Mouse (Mus musculus) liver, embryonic 12.5 days (tissue): Measurements from ENCODE around the gene Tlr7. TPM values are rescaled to one million over a fixed set of nuclear protein-coding genes. Genes with fewer than 3 reads are reported as not detected.
"Not testable (repeated sequence)": the region's sequence is repeated elsewhere in the genome, so short reads cannot be mapped to it uniquely, and the experiment has no call there.

Experiments used
- ATAC-seq: fragments of 200-750 bp; cut with Nextera tagmentation; 2 replicates; pipeline ENCODE4 v1.8.0; 2017; ENCODE audit warnings: moderate number of reproducible peaks, mild to moderate bottlenecking, moderate library complexity
- H3K27ac ChIP-seq: fragments of 300-500 bp; sonication (generic); 2 replicates; pipeline ENCODE4 v1.5.1; 2016; ENCODE audit warnings: mild to moderate bottlenecking
- H3K27me3 ChIP-seq: fragments of 300-500 bp; sonication (generic); replicated peaks from 2 replicates; pipeline ENCODE4 v1.6.1; 2016; ENCODE audit warnings: mild to moderate bottlenecking, moderate library complexity
- H3K36me3 ChIP-seq: fragments of 300-500 bp; sonication (generic); 2 replicates; pipeline ENCODE4 v1.6.1; 2016; ENCODE audit warnings: mild to moderate bottlenecking, moderate library complexity
- H3K4me1 ChIP-seq: fragments of 300-500 bp; sonication (generic); 2 replicates; pipeline ENCODE4 v1.6.1; 2016
- H3K4me2 ChIP-seq: fragments of 300-500 bp; sonication (generic); 2 replicates; pipeline ENCODE4 v1.6.1; 2016; ENCODE audit warnings: mild to moderate bottlenecking, moderate library complexity
- H3K4me3 ChIP-seq: fragments of 300-500 bp; sonication (generic); 2 replicates; pipeline ENCODE4 v1.5.1; 2016; ENCODE audit warnings: mild to moderate bottlenecking, moderate library complexity
- H3K9ac ChIP-seq: fragments of 300-500 bp; sonication (generic); 2 replicates; pipeline ENCODE4 v1.6.1; 2016; ENCODE audit warnings: mild to moderate bottlenecking, moderate library complexity
- H3K9me3 ChIP-seq: fragments of 300-500 bp; sonication (generic); replicated peaks from 2 replicates; pipeline ENCODE4 v1.6.1; 2016; ENCODE audit warnings: mild to moderate bottlenecking, moderate library complexity
- WGBS: fragments of 180-500 bp; shearing (Covaris S2); methylation state at CpG from one replicate; pipeline ENCODE4 v1.1.7; 2016; ENCODE audit not compliant: insufficient replicate concordance; 5-methylcytosine and 5-hydroxymethylcytosine counted together
- polyA plus RNA-seq: library from polyadenylated mRNA; unstranded; fragments of >200 nt; fragmentation: Nextera tagmentation; extraction: Ambion mirVana; gene quantifications from 2 replicates; pipeline ENCODE4 v1.2.1, GENCODE M21; 2016

The Tlr7 gene
- polyA plus RNA-seq, result 0.42 and 0.58 TPM in 2 replicates

DNA sequence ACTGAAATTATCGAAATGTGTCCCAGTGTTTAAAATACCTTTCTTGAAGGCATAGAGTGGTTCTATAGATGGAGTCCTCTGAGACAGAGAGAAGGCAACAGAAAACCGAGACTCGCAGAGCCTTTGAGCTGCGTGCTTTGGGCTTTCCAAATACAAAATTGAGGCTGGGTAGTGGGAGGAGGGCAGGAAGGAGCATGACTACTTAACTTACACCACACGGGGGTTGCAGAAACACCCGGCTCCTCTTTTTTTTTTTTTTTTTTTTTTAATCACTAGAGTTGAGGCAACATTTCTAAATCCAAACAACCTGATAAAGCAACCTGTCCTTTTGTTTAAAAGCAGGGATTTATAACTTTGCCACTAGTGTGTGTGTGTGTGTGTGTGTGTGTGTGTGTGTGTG is at the start of gene Tlr7:
TSS of gene Tlr7 (minus strand) at position 160 of the 400 bp plus-strand sequence.
- H3K9me3 ChIP-seq, result no peaks in the 10 kb centered on the region
- no peak within 1 kb of the TSS for H3K27ac ChIP-seq
- H3K9ac ChIP-seq, result no peak within 1 kb of the TSS
- H3K4me2 ChIP-seq, result no peak within 1 kb of the TSS
- no peak within 1 kb of the TSS for H3K4me3 ChIP-seq
- H3K36me3 ChIP-seq, result no peaks in the 10 kb centered on the region
- 0 out of 2 replicates have a peak, but pooled peaks cover 7% of the 10 kb centered on the region for H3K4me1 ChIP-seq
- 54% methylated on average over 6 of the region's 6 CpGs for WGBS
- ATAC-seq, result no peak
- 0 out of 2 replicates have a peak, but pooled peaks cover 4% of the 10 kb centered on the region for H3K27me3 ChIP-seq

DNA sequence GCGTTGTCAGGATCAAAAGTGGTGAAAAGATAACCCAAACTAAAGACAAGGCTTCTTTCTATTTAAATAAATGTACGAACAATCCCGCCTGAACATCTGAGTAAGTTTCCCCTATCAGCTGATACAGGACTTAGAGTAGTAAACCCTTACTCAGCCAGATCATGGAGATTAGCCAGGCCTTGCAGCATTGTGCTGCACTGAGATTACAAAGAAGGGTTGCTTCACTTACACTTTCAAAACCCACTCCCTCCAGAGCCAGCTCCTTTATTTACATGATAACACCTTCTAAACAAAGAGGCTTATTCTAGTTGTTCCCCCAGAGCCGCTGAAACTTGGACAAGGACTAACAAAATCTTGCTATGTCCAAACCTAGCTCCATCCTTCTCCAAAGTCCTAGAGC is 49.7 kb upstream of the Tlr7 start:
- ATAC-seq, result 0 out of 2 replicates have a peak, but pooled peaks have one; percentile 43
- no peaks in the 10 kb centered on the region for H3K36me3 ChIP-seq
- H3K27ac ChIP-seq, result no peak overlapping the region
- H3K27me3 ChIP-seq, result peaks cover 7% of the 10 kb centered on the region; the same call in 1 of the 2 replicates
- H3K4me1 ChIP-seq, result peaks cover 20% of the 10 kb centered on the region
- no peak overlapping the region for H3K4me3 ChIP-seq
- no peak overlapping the region for H3K4me2 ChIP-seq
- no peaks in the 10 kb centered on the region for H3K9me3 ChIP-seq
- 36% methylated on average over 4 of the region's 4 CpGs for WGBS
- H3K9ac ChIP-seq, result no peak overlapping the region

DNA sequence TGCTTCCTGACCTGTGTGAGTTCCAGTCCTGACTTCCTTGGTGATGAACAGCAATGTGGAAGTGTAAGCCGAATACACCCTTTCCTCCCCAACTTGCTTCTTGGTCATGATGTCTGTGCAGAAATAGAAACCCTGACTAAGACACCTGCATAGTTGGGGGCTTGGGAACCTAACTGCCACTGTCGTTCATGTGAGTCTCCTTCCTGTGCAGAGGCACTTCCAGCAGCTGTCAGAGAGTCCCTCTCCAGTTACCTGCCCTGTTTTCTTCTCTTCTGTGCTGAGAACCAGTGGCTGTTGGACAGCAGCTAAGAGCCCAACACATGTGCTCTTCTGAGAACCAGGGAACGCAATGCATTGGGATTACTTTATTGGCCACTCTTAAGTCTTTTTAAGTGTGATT is 30.9 kb upstream of the Tlr7 start:
- not testable (repeated sequence) for H3K27me3 ChIP-seq, H3K9me3 ChIP-seq, H3K27ac ChIP-seq, H3K4me1 ChIP-seq, H3K4me2 ChIP-seq, ATAC-seq, H3K4me3 ChIP-seq, H3K9ac ChIP-seq
- peaks cover 12% of the 10 kb centered on the region; the same call in 1 of the 2 replicates for H3K36me3 ChIP-seq
- 57% methylated on average over 3 of the region's 3 CpGs for WGBS

DNA sequence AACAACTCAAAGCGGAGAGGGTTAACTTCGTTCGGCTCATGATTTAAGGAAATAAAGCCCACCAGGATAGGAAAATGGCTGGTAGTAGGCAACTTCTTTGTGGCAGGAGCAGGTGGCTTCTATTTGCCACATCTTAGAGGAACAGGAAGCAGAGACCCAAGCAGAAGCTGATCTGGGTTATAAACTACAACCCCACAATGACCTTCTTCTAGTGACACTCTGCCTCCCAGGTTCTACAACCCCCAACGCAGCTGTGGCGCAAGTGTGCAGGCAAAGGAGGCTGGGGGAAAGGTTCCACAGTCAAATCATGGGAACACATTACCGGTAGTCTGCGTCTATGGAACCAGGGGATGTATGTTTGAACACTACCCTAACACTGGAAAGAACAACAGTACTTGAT is 29.3 kb upstream of the Tlr7 start:
- H3K4me3 ChIP-seq, result no peak overlapping the region
- no peak overlapping the region for H3K27ac ChIP-seq
- no peak overlapping the region for H3K9ac ChIP-seq
- no peaks in the 10 kb centered on the region for H3K4me1 ChIP-seq
- no peak for ATAC-seq
- 75% methylated on average over 7 of the region's 7 CpGs for WGBS
- H3K4me2 ChIP-seq, result no peak overlapping the region
- no peaks in the 10 kb centered on the region for H3K27me3 ChIP-seq
- H3K36me3 ChIP-seq, result peaks cover 12% of the 10 kb centered on the region; the same call in 1 of the 2 replicates
- H3K9me3 ChIP-seq, result no peaks in the 10 kb centered on the region

DNA sequence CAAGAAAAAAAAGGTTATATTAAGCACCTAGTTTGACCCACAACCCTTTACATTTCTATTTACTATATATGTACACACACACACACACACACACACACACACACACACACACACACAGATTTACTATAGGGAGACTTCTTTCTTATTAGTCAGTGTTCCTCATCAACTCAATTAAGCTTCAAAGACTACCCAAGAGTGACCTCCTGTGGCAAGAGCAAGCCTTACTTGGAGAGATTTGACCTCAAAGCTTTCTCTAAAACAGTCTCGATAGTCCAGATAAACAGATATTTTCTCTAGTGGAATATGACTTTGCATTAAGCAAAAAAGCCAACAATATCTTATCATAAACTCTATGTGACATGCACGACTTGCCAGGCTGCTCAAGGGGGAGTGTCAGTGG is 27.1 kb upstream of the Tlr7 start:
- Histone ChIP-seq H3K4me2 (no peak overlapping the region), H3K27me3 (no peaks in the 10 kb centered on the region), H3K4me1 (no peaks in the 10 kb centered on the region), H3K9ac (no peak overlapping the region), H3K27ac (no peak overlapping the region), H3K36me3 (peaks cover 12% of the 10 kb centered on the region; the same call in 1 of the 2 replicates), H3K9me3 (no peaks in the 10 kb centered on the region), H3K4me3 (no peak overlapping the region)
- WGBS, result 32% methylated on average over 2 of the region's 2 CpGs
- ATAC-seq, result no peak

DNA sequence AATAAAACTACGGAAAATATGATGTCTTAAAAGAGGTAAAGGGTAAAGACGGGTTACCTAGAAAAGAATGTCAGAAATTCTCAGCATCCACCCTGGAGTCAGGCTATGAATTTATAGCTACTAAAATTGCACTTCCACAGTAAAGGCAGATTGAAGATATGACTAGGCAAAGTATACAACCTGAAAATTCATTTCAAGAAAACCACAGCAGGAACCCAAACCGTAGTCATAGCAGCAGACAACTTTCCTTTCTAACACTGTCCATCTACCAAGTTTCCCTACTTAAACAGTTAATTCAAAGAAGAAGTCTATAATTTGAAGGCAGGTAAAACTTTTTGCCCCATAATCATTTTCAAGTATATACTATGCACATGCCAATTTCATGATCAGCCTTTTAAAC is 25.6 kb upstream of the Tlr7 start:
- 78% methylated on average over 3 of the region's 3 CpGs for WGBS
- H3K9me3 ChIP-seq, result no peaks in the 10 kb centered on the region
- no peak for ATAC-seq
- H3K4me2 ChIP-seq, result no peak overlapping the region
- no peak overlapping the region for H3K27ac ChIP-seq
- H3K4me3 ChIP-seq, result no peak overlapping the region
- no peaks in the 10 kb centered on the region for H3K27me3 ChIP-seq
- no peaks in the 10 kb centered on the region for H3K4me1 ChIP-seq
- no peak overlapping the region for H3K9ac ChIP-seq
- H3K36me3 ChIP-seq, result no peaks in the 10 kb centered on the region

DNA sequence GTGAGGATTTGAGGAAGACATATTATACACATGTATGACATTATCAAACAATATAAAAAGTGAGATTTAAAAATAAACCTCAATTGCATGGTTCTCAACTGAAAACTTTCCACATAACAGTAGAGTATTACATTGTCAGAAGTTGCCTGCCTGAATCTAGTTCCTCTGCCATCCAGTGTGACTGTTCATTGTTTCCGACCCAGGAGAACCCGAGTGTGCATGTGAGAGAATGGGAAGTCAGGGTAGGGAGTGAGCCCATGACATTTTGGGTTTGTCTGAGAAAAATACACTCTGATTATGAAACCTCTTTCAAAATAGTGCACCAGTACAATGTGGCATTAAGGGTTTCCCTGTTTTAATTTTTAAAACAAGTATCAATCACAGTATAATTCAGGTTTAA is 23.3 kb upstream of the Tlr7 start:
- WGBS, result 87% methylated on average over 2 of the region's 2 CpGs
- Histone ChIP-seq H3K9me3 (no peaks in the 10 kb centered on the region), H3K9ac (no peak overlapping the region), H3K4me2 (no peak overlapping the region), H3K27ac (no peak overlapping the region), H3K36me3 (0 out of 2 replicates have a peak, but pooled peaks cover 3% of the 10 kb centered on the region), H3K27me3 (no peaks in the 10 kb centered on the region), H3K4me1 (no peaks in the 10 kb centered on the region), H3K4me3 (no peak overlapping the region)
- no peak for ATAC-seq

DNA sequence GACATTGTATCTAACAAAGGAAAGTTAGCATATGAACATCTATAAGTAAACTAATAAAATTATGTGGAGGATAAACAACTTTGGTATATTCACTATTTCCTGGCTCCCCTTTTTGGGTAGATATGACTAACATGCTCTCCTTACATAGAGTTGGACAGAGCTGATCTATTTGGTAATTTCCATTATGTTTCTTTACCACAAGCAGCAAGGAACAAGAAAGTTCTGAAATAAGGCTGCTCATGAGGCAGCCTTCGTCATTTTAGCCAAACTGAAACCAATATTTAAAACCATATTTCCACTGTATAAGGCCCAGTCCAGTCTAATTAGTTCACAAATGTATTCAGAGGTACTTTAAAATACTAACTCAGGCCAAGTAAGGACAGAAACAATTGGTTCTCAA is 16.1 kb upstream of the Tlr7 start:
- Histone ChIP-seq H3K9ac (no peak overlapping the region), H3K27ac (no peak overlapping the region), H3K4me3 (no peak overlapping the region), H3K36me3 (0 out of 2 replicates have a peak, but pooled peaks cover 3% of the 10 kb centered on the region), H3K4me1 (no peaks in the 10 kb centered on the region), H3K4me2 (no peak overlapping the region), H3K9me3 (no peaks in the 10 kb centered on the region), H3K27me3 (no peaks in the 10 kb centered on the region)
- no peak for ATAC-seq
- 75% methylated on average over 1 of the region's 1 CpGs for WGBS

DNA sequence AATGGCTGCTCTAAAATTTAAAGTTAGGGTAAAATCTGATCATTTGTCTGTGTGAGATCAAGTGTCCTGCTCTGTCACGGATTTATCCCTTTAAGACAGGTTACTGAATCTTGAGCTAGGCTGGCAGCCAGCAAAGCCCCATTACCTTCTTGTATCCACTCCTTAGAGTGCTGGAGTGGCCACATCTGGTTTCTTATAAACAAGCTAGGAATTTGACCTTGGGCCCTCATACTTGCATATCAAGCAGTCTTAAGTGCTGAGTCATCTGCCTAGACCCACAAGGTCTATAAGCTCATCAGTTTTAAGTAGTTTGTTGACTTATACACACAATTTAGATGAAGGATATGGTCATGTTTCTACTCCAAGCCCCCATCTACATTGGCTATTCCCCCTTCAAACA is 14.0 kb upstream of the Tlr7 start:
- Histone ChIP-seq H3K36me3 (no peaks in the 10 kb centered on the region), H3K4me3 (no peak overlapping the region), H3K4me2 (no peak overlapping the region), H3K9me3 (no peaks in the 10 kb centered on the region), H3K27ac (no peak overlapping the region), H3K27me3 (no peaks in the 10 kb centered on the region), H3K4me1 (no peaks in the 10 kb centered on the region), H3K9ac (no peak overlapping the region)
- 59% methylated on average over 1 of the region's 1 CpGs for WGBS
- ATAC-seq, result no peak

DNA sequence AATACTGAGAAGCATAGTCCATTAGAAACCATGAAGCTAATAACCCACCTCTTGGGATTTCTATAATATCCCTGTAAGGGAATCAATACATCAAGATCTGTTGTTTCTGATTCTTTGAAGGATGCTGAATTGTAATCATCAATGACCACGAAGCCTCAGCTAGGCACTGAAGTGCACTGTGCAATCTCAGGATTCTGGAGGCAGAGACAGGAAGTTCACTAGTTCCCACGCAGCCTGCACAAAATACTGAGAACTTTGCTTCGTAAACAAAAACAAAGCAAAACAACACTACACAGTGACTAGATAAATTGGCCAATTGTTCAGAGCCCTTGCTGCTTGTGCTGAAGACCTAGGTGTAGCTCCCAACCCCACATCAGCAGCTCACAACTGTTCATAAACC is 11.5 kb upstream of the Tlr7 start:
- Histone ChIP-seq H3K9ac (no peak overlapping the region), H3K4me2 (no peak overlapping the region), H3K27me3 (no peaks in the 10 kb centered on the region), H3K4me1 (no peaks in the 10 kb centered on the region), H3K27ac (no peak overlapping the region), H3K9me3 (no peaks in the 10 kb centered on the region), H3K36me3 (no peaks in the 10 kb centered on the region), H3K4me3 (no peak overlapping the region)
- no peak for ATAC-seq
- whole genome bisulfite sequencing, result 63% methylated on average over 3 of the region's 3 CpGs

DNA sequence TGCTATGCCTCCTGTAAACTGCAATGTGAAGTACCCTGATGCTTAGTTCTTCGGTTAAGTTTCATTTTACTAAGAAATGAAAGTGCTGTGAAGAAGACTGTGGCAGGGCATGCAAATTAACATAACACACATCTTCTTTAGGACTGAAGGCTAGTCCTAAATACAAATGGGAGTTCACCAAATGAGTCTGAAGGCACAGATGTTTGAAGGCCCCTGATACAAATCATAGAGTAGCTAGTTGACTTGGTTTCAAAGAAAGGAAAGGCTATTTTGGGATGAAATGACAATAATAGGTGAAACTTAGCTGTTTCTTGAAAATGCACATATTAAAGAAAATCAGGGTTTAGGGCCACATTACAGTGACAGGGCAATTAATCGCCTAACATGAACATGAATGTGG is 9.8 kb upstream of the Tlr7 start:
- no peak overlapping the region for H3K27ac ChIP-seq
- H3K9ac ChIP-seq, result no peak overlapping the region
- no peak overlapping the region for H3K4me3 ChIP-seq
- 77% methylated on average over 2 of the region's 2 CpGs for WGBS
- H3K4me2 ChIP-seq, result no peak overlapping the region
- H3K36me3 ChIP-seq, result no peaks in the 10 kb centered on the region
- H3K9me3 ChIP-seq, result no peaks in the 10 kb centered on the region
- no peaks in the 10 kb centered on the region for H3K4me1 ChIP-seq
- ATAC-seq, result no peak
- H3K27me3 ChIP-seq, result no peaks in the 10 kb centered on the region

DNA sequence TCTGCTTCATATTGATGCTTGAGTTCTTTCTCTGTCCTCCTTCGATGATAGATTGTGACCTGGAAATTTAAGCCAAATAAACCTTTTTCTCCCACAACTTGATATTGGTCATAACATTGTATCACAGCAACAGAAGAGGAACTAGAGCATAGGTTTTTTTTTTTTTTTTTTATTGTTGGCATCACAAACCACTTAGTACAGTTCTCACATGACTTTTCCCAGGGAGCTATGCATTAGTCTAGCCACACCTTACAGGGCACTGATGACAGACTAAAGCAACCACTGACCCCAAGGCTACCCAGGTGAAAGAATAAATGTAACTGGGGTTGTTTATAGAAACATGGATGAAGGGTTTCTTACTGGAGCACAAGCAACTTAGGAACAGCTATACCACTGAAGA is 7.6 kb upstream of the Tlr7 start:
- no peak for ATAC-seq
- H3K9me3 ChIP-seq, result no peaks in the 10 kb centered on the region
- WGBS, result 80% methylated on average over 1 of the region's 1 CpGs
- H3K4me2 ChIP-seq, result no peak overlapping the region
- H3K36me3 ChIP-seq, result no peaks in the 10 kb centered on the region
- H3K4me3 ChIP-seq, result no peak overlapping the region
- H3K4me1 ChIP-seq, result 0 out of 2 replicates have a peak, but pooled peaks cover 2% of the 10 kb centered on the region
- no peak overlapping the region for H3K9ac ChIP-seq
- no peaks in the 10 kb centered on the region for H3K27me3 ChIP-seq
- H3K27ac ChIP-seq, result no peak overlapping the region

DNA sequence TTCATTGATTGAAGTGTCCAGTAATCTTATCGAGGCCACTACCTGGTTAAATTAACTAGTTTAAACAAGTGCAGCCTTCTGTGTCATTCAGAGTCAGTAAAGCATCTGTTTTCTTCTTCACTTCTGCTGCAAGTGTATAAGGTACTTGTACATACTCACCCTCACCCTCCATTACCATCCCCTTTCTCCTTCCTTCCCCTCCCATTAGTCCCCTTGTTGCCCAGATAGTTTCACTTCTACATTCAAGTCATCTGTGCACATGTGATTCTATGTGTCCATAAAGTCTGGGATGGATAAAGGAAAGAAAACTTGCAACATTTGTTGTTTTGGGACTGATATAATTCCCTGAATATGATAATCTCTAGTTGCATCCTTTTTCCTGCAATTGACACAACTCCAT is 4.2 kb upstream of the Tlr7 start:
- Histone ChIP-seq H3K9me3 (no peaks in the 10 kb centered on the region), H3K4me3 (no peak overlapping the region), H3K27me3 (no peaks in the 10 kb centered on the region), H3K4me1 (0 out of 2 replicates have a peak, but pooled peaks cover 7% of the 10 kb centered on the region), H3K4me2 (no peak overlapping the region), H3K27ac (no peak overlapping the region), H3K36me3 (no peaks in the 10 kb centered on the region), H3K9ac (no peak overlapping the region)
- no peak for ATAC-seq
- WGBS, result 81% methylated on average over 1 of the region's 1 CpGs
